Comparison of ENCODE assay signal across 8 mouse cellular contexts in the genomic region with DNA sequence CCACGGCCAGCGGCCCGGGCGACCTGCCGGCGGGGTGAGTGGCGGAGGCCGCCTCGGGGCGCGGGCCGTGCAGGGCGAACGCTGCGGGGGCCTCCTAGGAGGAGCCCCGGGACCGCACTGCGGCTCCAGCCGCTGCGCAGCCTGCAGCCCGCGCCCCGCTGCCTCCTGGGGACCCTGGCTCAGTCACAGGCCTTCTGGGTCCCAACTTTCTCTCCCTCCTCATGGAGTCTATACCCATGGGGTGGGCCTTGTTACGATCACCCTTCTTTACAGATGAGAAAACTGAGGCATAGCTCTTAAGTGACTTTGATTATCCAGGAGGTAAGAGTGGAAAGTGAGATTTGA. TPM values are rescaled to one million over a fixed set of nuclear protein-coding genes. Genes with fewer than 3 reads are reported as not detected.
A peak's percentile ranks its signal among the peaks of the same experiment; 100 is the strongest.
DNase-seq lines count a peak whose midpoint lies in the region; ATAC-seq and TF ChIP-seq lines count a peak whose summit lies in the region.

No protein-coding gene starts in this region.

- H3K27ac ChIP-seq in heart, embryonic 15.5 days: peak overlapping the region; percentile 81
- no peak overlapping the region for H3K27ac ChIP-seq in MEL (ENCODE audit: control insufficient read depth, low read depth, low read length)
- no peak overlapping the region for H3K27ac ChIP-seq in forebrain, embryonic 16.5 days (ENCODE audit: low read length)
- H3K27ac ChIP-seq in liver, embryonic 16.5 days (ENCODE audit: low read length): peak overlapping the region; percentile 97

- H3K9ac ChIP-seq in heart, embryonic 15.5 days: peak overlapping the region; percentile 75
- H3K9ac ChIP-seq in MEL (ENCODE audit: control insufficient read depth, low read depth, low read length, poor library complexity, severe bottlenecking): peak overlapping the region; percentile 76
- H3K9ac ChIP-seq in forebrain, embryonic 16.5 days (replicated peaks; ENCODE audit: low read depth, low read length): peak overlapping the region; percentile 64
- H3K9ac ChIP-seq in liver, embryonic 16.5 days (ENCODE audit: low read depth, low read length): peak overlapping the region; percentile 88

- TF ChIP-seq EP300 in MEL (IDR thresholded peaks at IDR 0.05; ENCODE audit: low read depth in 1 of 2, low read length in 2 of 2): no peak

- TF ChIP-seq RAD21 in MEL (IDR thresholded peaks at IDR 0.05; ENCODE audit: low read depth, low read length): no peak

- no peak for DNase-seq in heart, postnatal 4 days
- no peak for DNase-seq in MEL (ENCODE audit: low read depth, low spot score)
- no peak for DNase-seq in Muller cell, postnatal 12 days (ENCODE audit: inconsistent ontology term)
- no peak for DNase-seq in gastrocnemius, adult 18-20 months (ENCODE audit: low spot score)
- no peak for DNase-seq in cerebellum, postnatal 14 days

- H3K27me3 ChIP-seq in heart, embryonic 15.5 days: no peaks in the 10 kb centered on the region
- no peaks in the 10 kb centered on the region for H3K27me3 ChIP-seq in MEL (ENCODE audit: control insufficient read depth in 1 of 2, insufficient read depth in 2 of 2, low read length in 2 of 2)
- no peaks in the 10 kb centered on the region; the same call in 1 of the 2 replicates for H3K27me3 ChIP-seq in forebrain, embryonic 16.5 days (replicated peaks; ENCODE audit: control insufficient read depth, insufficient read depth, low read length)
- no peaks in the 10 kb centered on the region for H3K27me3 ChIP-seq in liver, embryonic 16.5 days (ENCODE audit: control insufficient read depth, insufficient read depth, low read depth, low read length)

- no peaks in the 10 kb centered on the region for H3K36me3 ChIP-seq in heart, embryonic 15.5 days
- H3K36me3 ChIP-seq in MEL (ENCODE audit: control insufficient read depth in 1 of 2, insufficient read depth in 2 of 2, low read length in 2 of 2): peaks cover 0 to 16% of the 10 kb centered on the region in 2 experiments; a peak in 2 of 4 replicates
- no peaks in the 10 kb centered on the region for H3K36me3 ChIP-seq in forebrain, embryonic 16.5 days (ENCODE audit: control insufficient read depth, insufficient read depth)
- peaks cover 18% of the 10 kb centered on the region for H3K36me3 ChIP-seq in liver, embryonic 16.5 days (ENCODE audit: control insufficient read depth, insufficient read depth)

- no peak; the same call in 1 of the 2 replicates for ATAC-seq in heart, embryonic 15.5 days (replicated peaks; ENCODE audit: insufficient number of reproducible peaks, insufficient read depth, low FRiP score, low read depth)
- ATAC-seq in forebrain, embryonic 16.5 days: peak; percentile 51
- no peak for ATAC-seq in liver, embryonic 16.5 days (ENCODE audit: low read depth)

- H3K79me2 ChIP-seq in MEL (ENCODE audit: control insufficient read depth, insufficient read depth, low read length, poor library complexity): no peaks in the 10 kb centered on the region; the same call in 1 of the 2 replicates

- no peak for TF ChIP-seq POLR2A in MEL (IDR thresholded peaks at IDR 0.05; ENCODE audit: control insufficient read depth in 1 of 2, insufficient read depth in 1 of 2, low read depth in 1 of 2, low read length in 2 of 2, poor library complexity in 1 of 2)

- whole genome bisulfite sequencing in heart, embryonic 15.5 days: 4% methylated on average over 20 of the region's 24 CpGs
- 2% methylated on average over 24 of the region's 24 CpGs for WGBS in forebrain, embryonic 16.5 days
- WGBS in liver, embryonic 16.5 days (ENCODE audit: insufficient replicate concordance): 9% methylated on average over 14 of the region's 24 CpGs

- no peak for TF ChIP-seq CTCF in MEL (IDR thresholded peaks at IDR 0.05 in 2 of 3, conservative IDR thresholded peaks at IDR 0.05 in 1 of 3; ENCODE audit: control insufficient read depth in 1 of 3, insufficient read depth in 1 of 3, low read depth in 2 of 3, low read length in 3 of 3, poor library complexity in 1 of 3, severe bottlenecking in 1 of 3)

- peaks cover 39% of the 10 kb centered on the region for H3K4me1 ChIP-seq in heart, embryonic 15.5 days (replicated peaks)
- H3K4me1 ChIP-seq in MEL (ENCODE audit: control insufficient read depth in 1 of 2, insufficient read depth in 2 of 2, low read length in 2 of 2): peaks cover 0 to 28% of the 10 kb centered on the region in 2 experiments; a peak in 3 of 4 replicates
- peaks cover 9% of the 10 kb centered on the region for H3K4me1 ChIP-seq in forebrain, embryonic 16.5 days (replicated peaks; ENCODE audit: control insufficient read depth, insufficient read depth, low read length)
- H3K4me1 ChIP-seq in liver, embryonic 16.5 days (ENCODE audit: control insufficient read depth, low read depth, low read length): peaks cover 51% of the 10 kb centered on the region

- peak overlapping the region; percentile 99 for H3K4me2 ChIP-seq in heart, embryonic 15.5 days
- H3K4me2 ChIP-seq in forebrain, embryonic 16.5 days (ENCODE audit: low read length): peak overlapping the region; percentile 93
- peak overlapping the region; percentile 93 for H3K4me2 ChIP-seq in liver, embryonic 16.5 days (ENCODE audit: low read depth, low read length)

- H3K4me3 ChIP-seq in heart, embryonic 15.5 days: peak overlapping the region; percentile 78
- peak overlapping the region; percentile 47 to 64; a peak in 3 of 4 replicates for H3K4me3 ChIP-seq in MEL (ENCODE audit: control insufficient read depth in 1 of 2, insufficient read depth in 1 of 2, low read depth in 2 of 2, low read length in 2 of 2)
- peak overlapping the region; percentile 51 for H3K4me3 ChIP-seq in forebrain, embryonic 16.5 days (replicated peaks; ENCODE audit: low read length)
- peak overlapping the region; percentile 77 for H3K4me3 ChIP-seq in liver, embryonic 16.5 days (ENCODE audit: low read depth, low read length)

- H3K9me3 ChIP-seq in heart, embryonic 15.5 days (replicated peaks): no peaks in the 10 kb centered on the region
- H3K9me3 ChIP-seq in MEL (replicated peaks; ENCODE audit: insufficient read depth, low read length): no peaks in the 10 kb centered on the region
- no peaks in the 10 kb centered on the region for H3K9me3 ChIP-seq in forebrain, embryonic 16.5 days (ENCODE audit: control insufficient read depth, low read length)
- no peaks in the 10 kb centered on the region for H3K9me3 ChIP-seq in liver, embryonic 16.5 days (replicated peaks; ENCODE audit: control insufficient read depth, low read length)

TF ChIP-seq in MEL, 35 proteins besides CTCF, POLR2A, EP300 and RAD21:
- TF ChIP-seq NRF1 (IDR thresholded peaks at IDR 0.05; ENCODE audit: insufficient read depth, low read depth, low read length, poor library complexity, severe bottlenecking): no peak
- TF ChIP-seq ZC3H11A (IDR thresholded peaks at IDR 0.05; ENCODE audit: low read depth, low read length): no peak
- no peak for TF ChIP-seq CHD2 (IDR thresholded peaks at IDR 0.05; ENCODE audit: low read length)
- TF ChIP-seq GABPA (IDR thresholded peaks at IDR 0.05; ENCODE audit: low read depth, low read length): no peak
- TF ChIP-seq CHD1 (IDR thresholded peaks at IDR 0.05; ENCODE audit: low read depth, low read length): no peak
- TF ChIP-seq MXI1 (IDR thresholded peaks at IDR 0.05; ENCODE audit: low read depth, low read length): no peak
- TF ChIP-seq MAX (IDR thresholded peaks at IDR 0.05; ENCODE audit: low read length): no peak
- no peak for TF ChIP-seq JUND (IDR thresholded peaks at IDR 0.05; ENCODE audit: low read depth, low read length)
- TF ChIP-seq SIN3A (IDR thresholded peaks at IDR 0.05; ENCODE audit: low read length): no peak
- no peak for TF ChIP-seq GATA1 (IDR thresholded peaks at IDR 0.05; ENCODE audit: low read depth, low read length)

RNA-seq across cellular contexts. Expression of a gene that starts 0.7 kb away (rescaled TPM):
- 5.9 and 7.0 TPM in 2 replicates for polyA plus RNA-seq in heart, embryonic 15.5 days (2015; fragmentation: Nextera tagmentation; extraction: Ambion mirVana)
- 1 to 10 TPM; 3.3 to 4.1 TPM for total RNA-seq in heart, postnatal 4 days (2021)
- 1.8 and 2.8 TPM in 2 replicates for total RNA-seq in MEL (2012; rRNA removed)
- polyA plus RNA-seq in MEL (2012; ENCODE audit: insufficient read depth in 1 of 2, insufficient read length in 2 of 2, low read depth in 1 of 2, low replicate concordance in 2 of 2, missing spikeins in 1 of 2): 1 to 10 TPM in 1 of 2 experiments, not detected in 1; 4.2 TPM
- 0.45 and 0.91 TPM in 2 replicates for polyA plus RNA-seq in forebrain, embryonic 16.5 days (2015; fragmentation: Nextera tagmentation; extraction: Ambion mirVana)
- 10.4 and 11.8 TPM in 2 replicates for polyA plus RNA-seq in liver, embryonic 16.5 days (2015; fragmentation: Nextera tagmentation; extraction: Ambion mirVana)
- total RNA-seq in gastrocnemius, adult 18-20 months (2021): under 1 TPM in 1 of 2 experiments, not detected in 1; 0.11 TPM

Comparison
In these comparisons a context has a peak if more than half of its experiments do, and no peak if none do; other contexts are left out.
1. H3K27ac ChIP-seq: peak in heart, embryonic 15.5 days (single experiment) and liver, embryonic 16.5 days (single experiment); none in MEL (single experiment) and forebrain, embryonic 16.5 days (single experiment).
2. Peak in every context shown above with its lines, with median percentiles within 50 percentile points of each other: H3K4me2 ChIP-seq, H3K4me3 ChIP-seq and H3K9ac ChIP-seq.